Mouse (Mus musculus): Measurements from ENCODE around the gene Eogt.

Eogt gene

GRCm38 (mm10) chr6:97148383-97149251 is at the start of gene Eogt:
Gene Eogt (minus strand): TSS chr6:97149182.
- ATAC-seq (ENCODE audit: insufficient number of reproducible peaks, low FRiP score, low TSS enrichment), result peak; percentile 82

GRCm38 (mm10) chr6:97179367-97179828 is 30.4 kb upstream of the Eogt start:
- ATAC-seq (ENCODE audit: insufficient number of reproducible peaks, low FRiP score, low TSS enrichment), result peak; percentile 54

DNA sequence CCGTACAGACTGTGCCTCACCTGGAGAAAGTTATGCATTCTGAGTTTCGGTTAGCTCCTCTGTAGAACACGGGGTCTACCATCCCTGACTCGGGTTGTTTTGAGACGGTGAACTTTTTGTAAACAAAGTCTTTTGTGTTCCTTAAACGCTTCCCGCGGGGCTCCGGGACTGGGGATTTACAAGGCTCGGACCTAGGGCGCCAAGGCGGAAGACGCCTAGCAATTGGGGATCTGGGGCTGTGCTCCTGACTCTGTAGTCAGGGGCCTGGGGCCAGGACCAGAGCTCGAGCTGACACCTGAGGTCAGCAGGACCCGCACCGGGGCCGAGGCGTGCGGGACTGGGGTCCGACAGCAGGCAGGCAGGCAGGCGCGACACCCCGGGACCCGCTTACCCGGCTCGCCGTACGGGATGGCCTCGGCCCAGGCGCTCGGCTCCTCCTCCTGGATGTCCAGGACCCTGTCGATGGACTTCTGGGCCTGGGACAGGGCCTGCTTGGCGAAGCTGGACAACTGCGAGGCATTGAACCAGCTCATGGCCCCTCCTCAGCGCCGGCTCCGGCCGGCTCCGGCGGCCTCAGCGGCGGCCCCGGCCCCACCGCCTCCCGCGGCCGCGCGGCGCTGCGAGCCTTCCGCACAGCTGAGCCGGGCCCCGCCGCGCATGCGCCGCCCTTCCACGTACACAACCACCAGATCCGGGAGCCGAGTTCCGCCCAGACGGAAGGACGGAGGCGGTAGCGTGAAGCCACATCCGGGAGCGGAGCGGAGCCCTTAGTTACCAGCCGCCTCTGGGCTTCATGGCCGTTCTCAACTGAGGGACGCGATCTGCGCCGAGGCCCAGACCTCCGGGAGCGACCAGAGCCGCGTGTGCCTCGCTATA is 29.7 kb upstream of the Eogt start, which contains the start of gene Tmf1:
TSS of gene Tmf1 (minus strand) at position 632 of the 876 bp plus-strand sequence.
- ATAC-seq (ENCODE audit: insufficient number of reproducible peaks, low FRiP score, low TSS enrichment), result peak; percentile 98

- ATAC-seq (ENCODE audit: insufficient number of reproducible peaks, low FRiP score, low TSS enrichment), result no peak
These were observed 26.7 kb upstream of the Eogt start for GRCm38 (mm10) chr6:97175716-97176115.

- no peak for ATAC-seq (ENCODE audit: insufficient number of reproducible peaks, low FRiP score, low TSS enrichment)
These were observed 1.2 kb upstream of the Eogt start for GRCm38 (mm10) chr6:97150156-97150555.

GRCm38 (mm10) chr6:97149721-97150120 is 739 bp upstream of the Eogt start:
- no peak for ATAC-seq (ENCODE audit: insufficient number of reproducible peaks, low FRiP score, low TSS enrichment)

GRCm38 (mm10) chr6:97147755-97148382 is 1.1 kb downstream of the Eogt start:
- ATAC-seq (ENCODE audit: insufficient number of reproducible peaks, low FRiP score, low TSS enrichment), result no peak; the same call in 1 of the 2 replicates

GRCm38 (mm10) chr6:97145156-97145555 is 3.8 kb downstream of the Eogt start:
- no peak for ATAC-seq (ENCODE audit: insufficient number of reproducible peaks, low FRiP score, low TSS enrichment)

DNA sequence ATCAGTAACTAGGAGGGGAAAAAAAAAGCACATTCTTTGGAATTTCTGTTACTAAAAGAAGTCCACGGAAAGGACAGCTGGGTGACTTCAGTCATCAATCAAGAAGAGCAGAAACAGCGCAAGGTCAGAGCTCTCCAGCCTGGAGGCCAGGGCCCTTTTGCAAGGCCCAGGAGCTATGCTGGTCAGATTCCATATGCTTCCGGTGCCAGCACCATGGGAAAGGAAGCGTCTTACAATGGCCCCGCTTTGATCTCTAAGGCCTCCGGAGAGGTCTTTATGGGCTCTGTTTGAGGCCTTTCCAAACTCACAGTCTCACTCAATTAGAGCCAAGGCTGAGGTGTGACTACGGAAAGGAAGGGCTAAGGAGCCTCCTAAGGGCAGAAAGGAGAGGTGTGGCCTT is 4.6 kb downstream of the Eogt start:
- no peak for ATAC-seq (ENCODE audit: insufficient number of reproducible peaks, low FRiP score, low TSS enrichment)

DNA sequence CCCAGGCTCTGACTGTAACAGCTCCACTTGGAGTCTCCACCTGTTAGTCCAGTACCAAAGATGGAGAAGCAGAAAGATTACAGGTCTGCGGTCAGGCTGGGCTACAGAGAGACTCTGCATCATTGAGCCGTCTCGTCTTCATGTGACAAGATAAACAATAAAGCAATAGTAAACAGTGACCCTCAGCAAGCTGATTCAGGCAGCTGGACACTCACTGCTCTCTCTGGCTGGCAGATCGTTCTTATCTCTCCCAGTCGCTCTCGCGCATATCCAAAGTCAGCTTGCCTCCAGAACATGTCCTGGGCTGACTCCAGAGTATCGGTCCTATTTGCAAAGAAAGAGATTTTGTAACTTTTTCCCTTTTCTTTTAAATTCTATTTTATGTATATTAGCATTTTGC is 6.4 kb downstream of the Eogt start:
- ATAC-seq (ENCODE audit: insufficient number of reproducible peaks, low FRiP score, low TSS enrichment), result no peak

- no peak for ATAC-seq (ENCODE audit: insufficient number of reproducible peaks, low FRiP score, low TSS enrichment)
These were observed 7.2 kb downstream of the Eogt start for GRCm38 (mm10) chr6:97141811-97142210.

DNA sequence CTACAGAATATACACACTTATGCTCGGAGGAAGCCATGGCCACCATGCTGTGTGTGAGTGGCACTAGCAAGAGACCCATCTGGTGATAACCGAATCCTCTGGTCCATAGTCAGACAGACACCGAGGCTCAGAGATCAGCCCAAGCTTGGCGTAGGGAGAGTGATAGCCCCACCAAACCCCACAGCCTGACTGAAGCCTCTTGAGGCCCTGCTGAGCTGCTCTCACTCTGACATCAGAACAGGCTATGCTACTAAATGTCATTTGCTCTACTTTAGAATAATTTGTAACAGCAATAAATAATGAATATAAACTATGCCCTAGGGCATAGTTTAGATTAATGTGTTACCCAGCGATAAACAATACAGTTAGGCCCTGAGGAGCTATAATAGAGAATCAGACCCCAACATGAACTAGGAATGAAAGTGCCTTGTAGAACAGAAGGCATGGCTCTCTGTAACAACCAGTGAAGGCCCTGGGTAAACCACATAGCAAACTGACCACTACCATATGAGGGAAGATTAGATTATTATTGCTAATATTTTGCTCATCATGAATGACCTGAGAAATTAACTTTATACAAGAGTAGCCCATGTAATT is 16.2 kb downstream of the Eogt start:
- ATAC-seq (ENCODE audit: insufficient number of reproducible peaks, low FRiP score, low TSS enrichment), result no peak

- ATAC-seq (ENCODE audit: insufficient number of reproducible peaks, low FRiP score, low TSS enrichment), result no peak
These were observed 17.2 kb downstream of the Eogt start for GRCm38 (mm10) chr6:97131808-97132207.

GRCm38 (mm10) chr6:97130979-97131378 is 18.0 kb downstream of the Eogt start:
- no peak for ATAC-seq (ENCODE audit: insufficient number of reproducible peaks, low FRiP score, low TSS enrichment)

DNA sequence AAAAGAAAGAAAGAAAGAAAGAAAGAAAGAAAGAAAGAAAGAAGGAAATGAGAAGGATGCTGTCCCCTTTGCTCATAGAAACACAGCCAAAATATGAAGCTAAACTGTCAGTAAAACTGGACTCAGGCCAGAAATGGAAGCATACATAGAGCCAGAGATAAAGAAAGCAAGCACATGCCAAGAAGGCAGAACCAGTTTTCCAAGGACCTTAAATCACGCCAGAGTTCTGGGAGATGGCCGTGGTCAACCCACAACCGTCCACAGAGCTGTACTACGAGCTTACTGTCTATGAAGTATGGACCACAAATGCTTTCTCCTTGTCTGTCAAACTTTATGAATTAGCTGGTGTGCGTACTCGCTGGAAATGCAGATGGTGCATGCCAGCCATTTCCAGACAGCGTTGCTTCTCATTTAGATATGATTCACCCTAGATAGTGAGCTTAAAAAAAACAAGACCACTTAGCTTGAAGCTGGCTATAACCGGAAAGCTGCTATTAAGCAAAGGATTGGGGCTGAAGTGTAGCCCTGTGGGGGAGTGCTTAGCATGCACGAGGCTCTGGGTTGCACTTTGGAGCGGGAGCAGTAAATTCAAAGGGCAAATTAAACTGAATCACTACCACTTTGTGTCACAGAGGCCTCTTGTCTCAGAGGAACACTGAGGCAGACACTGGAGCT is 24.5 kb downstream of the Eogt start:
- ATAC-seq (ENCODE audit: insufficient number of reproducible peaks, low FRiP score, low TSS enrichment), result no peak

DNA sequence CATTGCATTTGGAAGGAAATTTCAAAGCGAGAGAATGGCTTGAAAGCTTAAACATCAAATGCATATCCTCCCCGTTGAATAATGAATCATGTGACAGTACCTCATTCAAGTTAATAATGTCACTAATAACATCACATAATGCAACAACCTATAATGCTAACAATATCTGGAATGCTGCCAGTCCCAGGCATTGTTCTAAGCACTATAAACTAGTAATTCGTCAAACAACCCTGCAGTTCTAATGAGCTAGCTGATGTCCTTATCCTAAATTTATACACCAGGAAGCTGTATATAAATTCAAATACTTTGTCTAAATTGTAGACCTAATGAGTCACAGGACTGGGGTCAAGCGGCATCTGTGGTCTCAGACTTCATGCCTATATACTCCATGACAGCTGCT is 28.1 kb downstream of the Eogt start:
- no peak for ATAC-seq (ENCODE audit: insufficient number of reproducible peaks, low FRiP score, low TSS enrichment)

- ATAC-seq (ENCODE audit: insufficient number of reproducible peaks, low FRiP score, low TSS enrichment), result no peak
These were observed 30.7 kb downstream of the Eogt start for GRCm38 (mm10) chr6:97118327-97118726.

DNA sequence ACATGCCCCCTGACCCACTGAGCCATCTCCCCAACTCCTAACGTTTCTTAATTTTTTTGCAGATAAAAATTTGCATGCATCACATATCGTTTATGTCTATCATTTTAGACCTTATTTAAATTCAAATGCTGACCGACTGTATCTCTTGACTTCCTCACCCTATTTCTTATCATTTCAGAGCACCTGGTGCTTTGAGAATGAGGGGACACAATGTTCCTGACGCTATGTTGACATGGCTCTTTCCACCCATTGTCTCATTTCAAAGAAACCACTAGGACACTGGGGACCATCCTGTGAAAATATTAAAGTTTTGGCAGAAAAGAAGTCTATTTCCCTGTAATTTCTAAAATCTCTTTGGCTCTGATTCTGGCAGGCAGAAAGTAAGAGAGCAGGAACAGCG is 32.1 kb downstream of the Eogt start:
- no peak for ATAC-seq (ENCODE audit: insufficient number of reproducible peaks, low FRiP score, low TSS enrichment)

GRCm38 (mm10) chr6:97114821-97115220 is 34.2 kb downstream of the Eogt start:
- ATAC-seq (ENCODE audit: insufficient number of reproducible peaks, low FRiP score, low TSS enrichment), result no peak

- ATAC-seq (ENCODE audit: insufficient number of reproducible peaks, low FRiP score, low TSS enrichment), result no peak
These were observed 36.8 kb downstream of the Eogt start for GRCm38 (mm10) chr6:97112177-97112576.

Data from cerebellum, adult (tissue).